Mouse (Mus musculus) C2C12 (cell line): ENCODE data around the gene Smtnl2.

Experiments used
- CTCF ChIP-seq: IDR thresholded peaks from one replicate; pipeline ENCODE4 v1.5.1; 2011; ENCODE audit not compliant: control insufficient read depth, insufficient read depth, insufficient read length
- FOSL1 ChIP-seq: IDR thresholded peaks from one replicate; pipeline ENCODE4 v1.8.0; 2011; ENCODE audit warnings: mild to moderate bottlenecking, low read length; ENCODE audit not compliant: poor library complexity, insufficient read depth, severe bottlenecking
- USF1 ChIP-seq: IDR thresholded peaks from one replicate; pipeline ENCODE4 v1.6.1; 2011; ENCODE audit warnings: low read depth, mild to moderate bottlenecking, control low read depth, moderate library complexity

GRCm38 (mm10) chr11:72415155-72415554, 3.6 kb upstream of the Smtnl2 start:
- no peak for TF ChIP-seq CTCF
- no peak for TF ChIP-seq FOSL1
- no peak for TF ChIP-seq USF1
